Mouse (Mus musculus): Measurements from ENCODE around the gene Eif3j1. TPM values are rescaled to one million over a fixed set of nuclear protein-coding genes. Genes with fewer than 3 reads are reported as not detected.
"Not testable (repeated sequence)": the region's sequence is repeated elsewhere in the genome, so short reads cannot be mapped to it uniquely, and the experiment has no call there.

The Eif3j1 gene
- 8.9 and 9.4 TPM in 2 replicates for polyA plus RNA-seq (2012; rRNA removed)

- peak within 1 kb of the TSS; percentile 99 for H3K4me3 ChIP-seq (ENCODE audit: control insufficient read depth, low read depth, low read length)
- TF ChIP-seq CTCF (IDR thresholded peaks at IDR 0.05; ENCODE audit: control insufficient read depth, insufficient read depth, insufficient replicate concordance, low read depth, low read length) (peak; percentile 10; the same call in 1 of the 2 replicates), POLR2A (IDR thresholded peaks at IDR 0.05; ENCODE audit: control insufficient read depth, low read depth, low read length) (peak; percentile 96)
- H3K4me1 ChIP-seq (ENCODE audit: control insufficient read depth, insufficient read depth, low read length), result no peaks in the 10 kb centered on the region; the same call in 1 of the 2 replicates
- peak within 1 kb of the TSS; percentile 96 for H3K27ac ChIP-seq (ENCODE audit: control insufficient read depth, insufficient read depth, low read depth, low read length)
- H3K27me3 ChIP-seq (ENCODE audit: control insufficient read depth, insufficient read depth, low read length), result no peaks in the 10 kb centered on the region
- H3K36me3 ChIP-seq (ENCODE audit: control insufficient read depth, insufficient read depth, low read length), result no peaks in the 10 kb centered on the region
These were observed at the start of gene Eif3j1 for GRCm38 (mm10) chr2:122027862-122028755. TSS of gene Eif3j1 (plus strand) at chr2:122028546.

GRCm38 (mm10) chr2:121995738-121996137, 32.6 kb upstream of the Eif3j1 start:
- Histone ChIP-seq H3K27me3 (ENCODE audit: control insufficient read depth, insufficient read depth, low read length) (no peaks in the 10 kb centered on the region), H3K4me1 (ENCODE audit: control insufficient read depth, insufficient read depth, low read length) (no peaks in the 10 kb centered on the region), H3K27ac (ENCODE audit: control insufficient read depth, insufficient read depth, low read depth, low read length) (no peak overlapping the region), H3K4me3 (ENCODE audit: control insufficient read depth, low read depth, low read length) (no peak overlapping the region), H3K36me3 (ENCODE audit: control insufficient read depth, insufficient read depth, low read length) (no peaks in the 10 kb centered on the region; the same call in 1 of the 2 replicates)
- TF ChIP-seq CTCF (IDR thresholded peaks at IDR 0.05; ENCODE audit: control insufficient read depth, insufficient read depth, insufficient replicate concordance, low read depth, low read length) (no peak), POLR2A (IDR thresholded peaks at IDR 0.05; ENCODE audit: control insufficient read depth, low read depth, low read length) (no peak)

GRCm38 (mm10) chr2:122008832-122009231, 19.5 kb upstream of the Eif3j1 start:
- TF ChIP-seq POLR2A (IDR thresholded peaks at IDR 0.05; ENCODE audit: control insufficient read depth, low read depth, low read length) (no peak), CTCF (IDR thresholded peaks at IDR 0.05; ENCODE audit: control insufficient read depth, insufficient read depth, insufficient replicate concordance, low read depth, low read length) (no peak)
- no peaks in the 10 kb centered on the region for H3K4me1 ChIP-seq (ENCODE audit: control insufficient read depth, insufficient read depth, low read length)
- H3K36me3 ChIP-seq (ENCODE audit: control insufficient read depth, insufficient read depth, low read length), result no peaks in the 10 kb centered on the region; the same call in 1 of the 2 replicates
- H3K27me3 ChIP-seq (ENCODE audit: control insufficient read depth, insufficient read depth, low read length), result no peaks in the 10 kb centered on the region
- H3K4me3 ChIP-seq (ENCODE audit: control insufficient read depth, low read depth, low read length), result no peak overlapping the region
- H3K27ac ChIP-seq (ENCODE audit: control insufficient read depth, insufficient read depth, low read depth, low read length), result no peak overlapping the region

GRCm38 (mm10) chr2:122011441-122011840, 16.9 kb upstream of the Eif3j1 start:
- H3K36me3 ChIP-seq (ENCODE audit: control insufficient read depth, insufficient read depth, low read length), result no peaks in the 10 kb centered on the region; the same call in 1 of the 2 replicates
- no peak for TF ChIP-seq POLR2A (IDR thresholded peaks at IDR 0.05; ENCODE audit: control insufficient read depth, low read depth, low read length)
- TF ChIP-seq CTCF (IDR thresholded peaks at IDR 0.05; ENCODE audit: control insufficient read depth, insufficient read depth, insufficient replicate concordance, low read depth, low read length), result no peak
- H3K4me3 ChIP-seq (ENCODE audit: control insufficient read depth, low read depth, low read length), result no peak overlapping the region
- H3K4me1 ChIP-seq (ENCODE audit: control insufficient read depth, insufficient read depth, low read length), result no peaks in the 10 kb centered on the region
- no peaks in the 10 kb centered on the region for H3K27me3 ChIP-seq (ENCODE audit: control insufficient read depth, insufficient read depth, low read length)
- H3K27ac ChIP-seq (ENCODE audit: control insufficient read depth, insufficient read depth, low read depth, low read length), result no peak overlapping the region

- no peak for TF ChIP-seq POLR2A (IDR thresholded peaks at IDR 0.05; ENCODE audit: control insufficient read depth, low read depth, low read length)
- TF ChIP-seq CTCF (IDR thresholded peaks at IDR 0.05; ENCODE audit: control insufficient read depth, insufficient read depth, insufficient replicate concordance, low read depth, low read length), result no peak
These were observed 9.6 kb upstream of the Eif3j1 start for GRCm38 (mm10) chr2:122018705-122019104.

GRCm38 (mm10) chr2:122022284-122022683, 6.1 kb upstream of the Eif3j1 start:
- no peaks in the 10 kb centered on the region for H3K27me3 ChIP-seq (ENCODE audit: control insufficient read depth, insufficient read depth, low read length)
- no peak for TF ChIP-seq POLR2A (IDR thresholded peaks at IDR 0.05; ENCODE audit: control insufficient read depth, low read depth, low read length)
- TF ChIP-seq CTCF (IDR thresholded peaks at IDR 0.05; ENCODE audit: control insufficient read depth, insufficient read depth, insufficient replicate concordance, low read depth, low read length), result no peak
- no peak overlapping the region for H3K4me3 ChIP-seq (ENCODE audit: control insufficient read depth, low read depth, low read length)
- no peaks in the 10 kb centered on the region for H3K36me3 ChIP-seq (ENCODE audit: control insufficient read depth, insufficient read depth, low read length)
- H3K4me1 ChIP-seq (ENCODE audit: control insufficient read depth, insufficient read depth, low read length), result no peaks in the 10 kb centered on the region
- H3K27ac ChIP-seq (ENCODE audit: control insufficient read depth, insufficient read depth, low read depth, low read length), result no peak overlapping the region

More at GRCm38 (mm10) chr2:122018705-122019104, 9.6 kb upstream of the Eif3j1 start:
- H3K27me3 ChIP-seq (ENCODE audit: control insufficient read depth, insufficient read depth, low read length), result no peaks in the 10 kb centered on the region
- no peaks in the 10 kb centered on the region for H3K4me1 ChIP-seq (ENCODE audit: control insufficient read depth, insufficient read depth, low read length)
- no peak overlapping the region for H3K4me3 ChIP-seq (ENCODE audit: control insufficient read depth, low read depth, low read length)
- no peaks in the 10 kb centered on the region for H3K36me3 ChIP-seq (ENCODE audit: control insufficient read depth, insufficient read depth, low read length)
- no peak overlapping the region for H3K27ac ChIP-seq (ENCODE audit: control insufficient read depth, insufficient read depth, low read depth, low read length)

- not testable (repeated sequence) for H3K4me1 ChIP-seq (ENCODE audit: control insufficient read depth, insufficient read depth, low read length); H3K27me3 ChIP-seq (ENCODE audit: control insufficient read depth, insufficient read depth, low read length); H3K27ac ChIP-seq (ENCODE audit: control insufficient read depth, insufficient read depth, low read depth, low read length); H3K36me3 ChIP-seq (ENCODE audit: control insufficient read depth, insufficient read depth, low read length)
- peak overlapping the region; percentile 99 for H3K4me3 ChIP-seq (ENCODE audit: control insufficient read depth, low read depth, low read length)
These were observed 1.3 kb upstream of the Eif3j1 start for GRCm38 (mm10) chr2:122027091-122027490.

Measured in testis, adult 2 months (tissue).